Mouse (Mus musculus) heart, embryonic 12.5 days (tissue): ENCODE measurements around the gene Tnik. TPM values are rescaled to one million over a fixed set of nuclear protein-coding genes. Genes with fewer than 3 reads are reported as not detected.

Source experiments
- ATAC-seq: fragments of 200-750 bp; cut with Nextera tagmentation; 2 replicates; pipeline ENCODE4 v1.8.0; 2017; ENCODE audit warnings: moderate TSS enrichment, moderate library complexity; ENCODE audit not compliant: insufficient number of reproducible peaks, low FRiP score
- H3K27ac ChIP-seq: fragments of 300-500 bp; sonication (generic); 2 replicates; pipeline ENCODE4 v1.5.1; 2016; ENCODE audit warnings: mild to moderate bottlenecking, moderate library complexity; ENCODE audit not compliant: poor library complexity, severe bottlenecking
- H3K27me3 ChIP-seq: fragments of 300-500 bp; sonication (generic); replicated peaks from 2 replicates; pipeline ENCODE4 v1.6.1; 2016; ENCODE audit warnings: mild to moderate bottlenecking, moderate library complexity
- H3K36me3 ChIP-seq: fragments of 300-500 bp; sonication (generic); 2 replicates; pipeline ENCODE4 v1.6.1; 2016; ENCODE audit warnings: mild to moderate bottlenecking, moderate library complexity
- H3K4me1 ChIP-seq: fragments of 300-500 bp; sonication (generic); replicated peaks from 2 replicates; pipeline ENCODE4 v1.6.1; 2016; ENCODE audit warnings: mild to moderate bottlenecking
- H3K4me2 ChIP-seq: fragments of 300-500 bp; sonication (generic); 2 replicates; pipeline ENCODE4 v1.6.1; 2016; ENCODE audit warnings: mild to moderate bottlenecking, moderate library complexity
- H3K4me3 ChIP-seq: fragments of 300-500 bp; sonication (generic); 2 replicates; pipeline ENCODE4 v1.5.1; 2016; ENCODE audit warnings: mild to moderate bottlenecking
- H3K9ac ChIP-seq: fragments of 300-500 bp; sonication (generic); 2 replicates; pipeline ENCODE4 v1.6.1; 2016; ENCODE audit warnings: mild to moderate bottlenecking, moderate library complexity
- H3K9me3 ChIP-seq: fragments of 300-500 bp; sonication (generic); replicated peaks from 2 replicates; pipeline ENCODE4 v1.6.1; 2016; ENCODE audit warnings: mild to moderate bottlenecking, moderate library complexity
- WGBS: fragments of 180-500 bp; shearing (Covaris S2); methylation state at CpG from one replicate; pipeline ENCODE4 v1.1.7; 2016; 5-methylcytosine and 5-hydroxymethylcytosine counted together
- polyA plus RNA-seq: library from polyadenylated mRNA; unstranded; fragments of >200 nt; fragmentation: Nextera tagmentation; extraction: Ambion mirVana; gene quantifications from 2 replicates; pipeline ENCODE4 v1.2.1, GENCODE M21; 2016

Gene Tnik
- polyA plus RNA-seq, 1 experiment from 2014 or later = 10.3 TPM

DNA sequence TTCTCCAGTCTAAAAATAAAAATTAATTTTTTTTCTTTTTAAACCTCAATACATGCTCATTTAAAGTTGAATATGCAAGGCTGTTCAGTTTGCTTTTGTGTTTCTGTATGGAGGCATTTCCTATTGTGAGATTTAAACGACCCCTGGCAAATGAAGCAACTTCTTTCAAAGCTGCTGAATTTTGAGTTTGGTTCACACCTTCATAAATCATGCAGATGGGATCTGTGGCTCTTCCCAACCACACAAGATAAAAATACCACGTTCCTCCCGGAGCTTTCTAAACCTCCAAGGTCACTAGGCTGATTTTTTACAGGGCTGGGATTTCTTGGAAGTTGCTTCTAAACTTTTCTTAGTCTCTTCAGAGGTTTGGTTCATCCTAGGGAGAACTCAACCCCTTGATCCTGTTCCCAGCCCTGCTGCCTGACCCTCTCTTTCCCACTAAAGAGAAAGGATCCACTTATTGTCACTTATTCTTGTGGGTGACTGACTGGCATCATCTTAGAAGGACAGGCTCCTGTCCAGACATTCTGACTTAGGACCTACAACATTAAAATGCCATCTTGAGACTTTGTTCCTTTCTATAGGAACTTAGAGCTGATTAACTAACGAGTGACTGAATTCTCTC is 260.6 kb downstream of the Tnik start:
- peak overlapping the region; percentile 79 for H3K27ac ChIP-seq
- H3K36me3 ChIP-seq = no peaks in the 10 kb centered on the region
- no peak for ATAC-seq
- H3K27me3 ChIP-seq = no peaks in the 10 kb centered on the region
- H3K9me3 ChIP-seq = no peaks in the 10 kb centered on the region
- H3K4me2 ChIP-seq = peak overlapping the region; percentile 29; the same call in 1 of the 2 replicates
- H3K4me3 ChIP-seq = no peak overlapping the region
- H3K4me1 ChIP-seq = peaks cover 14% of the 10 kb centered on the region
- no peak overlapping the region for H3K9ac ChIP-seq
- 36% methylated on average over 4 of the region's 4 CpGs for WGBS

DNA sequence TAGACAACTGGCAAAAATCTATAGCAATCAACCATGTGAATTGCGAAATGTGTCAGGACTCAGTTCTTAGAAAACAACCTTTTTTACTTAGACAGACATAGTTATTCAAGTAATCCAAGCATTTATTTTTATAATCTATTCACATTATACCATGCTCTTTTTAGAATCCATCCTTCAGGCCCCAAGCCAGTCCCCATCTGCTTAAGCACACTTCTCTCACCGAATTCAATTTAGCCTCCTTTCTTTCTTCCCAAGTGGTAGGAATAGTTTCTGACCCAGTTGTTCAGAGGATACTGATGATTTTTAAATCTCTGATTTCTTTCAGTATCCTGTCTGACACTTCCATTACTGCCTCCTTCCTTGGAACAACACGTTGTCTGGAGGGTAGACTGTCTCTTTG is 261.5 kb downstream of the Tnik start:
- Histone ChIP-seq H3K9me3 (no peaks in the 10 kb centered on the region), H3K4me3 (no peak overlapping the region), H3K9ac (no peak overlapping the region), H3K36me3 (no peaks in the 10 kb centered on the region), H3K27me3 (no peaks in the 10 kb centered on the region), H3K27ac (no peak overlapping the region), H3K4me2 (no peak overlapping the region), H3K4me1 (peaks cover 14% of the 10 kb centered on the region)
- 79% methylated on average over 3 of the region's 3 CpGs for WGBS
- ATAC-seq = no peak

DNA sequence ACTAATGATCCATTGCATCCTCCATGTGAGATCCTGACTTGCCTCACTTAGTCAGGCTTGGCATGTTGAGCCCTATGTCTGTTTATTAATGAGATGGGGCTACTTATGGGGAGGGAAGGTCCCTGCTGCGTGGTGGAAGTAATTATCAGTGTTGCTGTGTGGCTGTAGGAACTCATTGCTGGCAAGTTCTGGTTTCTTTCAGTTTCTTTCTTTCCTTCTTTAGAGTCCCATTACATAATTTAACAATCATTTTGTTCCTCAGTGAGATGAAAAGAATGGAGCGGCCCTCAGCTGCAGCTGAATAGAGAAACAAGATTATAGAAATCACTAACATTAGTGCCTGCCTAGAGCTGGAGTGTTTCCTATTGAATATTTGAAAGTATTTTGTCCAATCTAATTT is 263.7 kb downstream of the Tnik start:
- no peaks in the 10 kb centered on the region for H3K36me3 ChIP-seq
- no peak overlapping the region for H3K4me2 ChIP-seq
- no peak overlapping the region for H3K27ac ChIP-seq
- no peaks in the 10 kb centered on the region for H3K27me3 ChIP-seq
- peaks cover 14% of the 10 kb centered on the region for H3K4me1 ChIP-seq
- 58% methylated on average over 2 of the region's 2 CpGs for WGBS
- H3K9me3 ChIP-seq = no peaks in the 10 kb centered on the region
- no peak overlapping the region for H3K9ac ChIP-seq
- H3K4me3 ChIP-seq = no peak overlapping the region
- ATAC-seq = no peak

DNA sequence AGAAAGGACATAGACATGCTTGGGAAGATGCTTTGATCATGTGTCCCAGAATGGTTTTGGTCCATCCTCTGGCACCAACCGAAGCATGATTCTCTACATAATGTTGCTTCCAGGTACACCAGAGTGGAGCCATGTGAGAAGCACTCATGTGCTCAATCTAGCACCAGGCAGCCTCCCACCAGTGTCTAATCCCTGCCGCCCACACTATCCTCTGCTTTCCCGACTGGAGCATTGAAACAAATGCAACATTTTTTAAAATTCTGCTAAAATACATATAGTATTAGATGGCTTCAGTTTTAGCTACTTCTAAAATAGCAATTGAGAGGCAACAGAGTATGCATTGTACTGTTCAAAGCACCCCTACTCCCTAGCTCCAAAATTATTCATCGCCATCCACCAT is 264.2 kb downstream of the Tnik start:
- 88% methylated on average over 4 of the region's 4 CpGs for WGBS
- H3K9ac ChIP-seq = no peak overlapping the region
- no peak overlapping the region for H3K4me3 ChIP-seq
- H3K27ac ChIP-seq = no peak overlapping the region
- peaks cover 14% of the 10 kb centered on the region for H3K4me1 ChIP-seq
- H3K27me3 ChIP-seq = no peaks in the 10 kb centered on the region
- no peaks in the 10 kb centered on the region for H3K9me3 ChIP-seq
- ATAC-seq = no peak
- H3K36me3 ChIP-seq = no peaks in the 10 kb centered on the region
- no peak overlapping the region for H3K4me2 ChIP-seq

DNA sequence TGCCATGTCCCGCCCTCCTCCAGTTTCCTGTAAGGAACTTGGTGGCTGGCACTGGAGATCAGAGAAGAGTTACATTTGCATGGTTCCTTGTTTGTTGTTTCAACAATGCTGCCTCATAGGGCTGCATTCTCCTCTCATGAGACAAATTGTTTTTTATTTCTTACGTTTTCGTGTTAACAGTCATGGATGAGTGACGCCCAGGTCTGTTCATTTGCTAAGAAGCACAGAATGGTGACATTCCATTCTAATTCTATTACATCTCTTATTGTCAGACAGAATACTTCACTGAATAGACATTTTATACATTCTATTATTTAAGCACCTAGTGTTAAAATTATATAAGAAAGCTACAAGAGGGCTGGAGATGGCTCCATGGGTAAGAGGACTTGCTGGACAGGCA is 266.5 kb downstream of the Tnik start:
- H3K4me1 ChIP-seq = no peaks in the 10 kb centered on the region
- 83% methylated on average over 4 of the region's 4 CpGs for WGBS
- H3K27ac ChIP-seq = no peak overlapping the region
- H3K9ac ChIP-seq = no peak overlapping the region
- no peak for ATAC-seq
- H3K27me3 ChIP-seq = no peaks in the 10 kb centered on the region
- no peak overlapping the region for H3K4me2 ChIP-seq
- no peak overlapping the region for H3K4me3 ChIP-seq
- no peaks in the 10 kb centered on the region for H3K36me3 ChIP-seq
- H3K9me3 ChIP-seq = no peaks in the 10 kb centered on the region

DNA sequence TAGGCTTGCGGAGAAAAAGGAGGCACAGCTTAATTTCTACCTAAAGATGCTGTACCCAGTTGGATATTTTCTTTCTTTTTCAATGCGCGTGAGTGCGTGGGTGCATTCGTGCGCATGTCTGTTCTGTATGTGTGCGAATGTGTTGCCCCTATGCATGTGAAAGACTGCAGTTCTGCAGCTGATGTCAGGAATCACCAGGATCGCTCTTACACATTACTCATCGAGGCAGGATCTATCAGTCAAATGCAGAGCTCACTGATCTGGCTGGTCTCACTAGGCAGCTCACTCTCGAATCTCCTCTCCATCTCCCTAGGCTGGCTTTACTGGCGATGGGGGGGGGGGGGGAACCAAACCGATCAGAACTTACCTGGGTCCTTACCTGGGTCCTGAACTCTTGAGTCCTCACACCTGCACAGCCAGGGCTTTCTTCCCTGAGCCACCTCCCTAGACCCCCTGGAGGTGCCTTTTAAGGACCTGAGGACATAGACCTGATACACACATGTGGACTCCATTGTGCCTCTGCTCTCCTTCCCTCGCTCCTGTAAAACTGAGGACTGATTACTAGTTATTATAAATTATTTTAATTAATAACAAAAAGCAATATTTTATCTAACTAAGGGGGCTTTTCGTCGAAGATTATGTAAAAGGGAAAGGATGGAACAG is 268.4 kb downstream of the Tnik start:
- no peaks in the 10 kb centered on the region for H3K9me3 ChIP-seq
- no peaks in the 10 kb centered on the region for H3K4me1 ChIP-seq
- no peak overlapping the region for H3K27ac ChIP-seq
- no peak overlapping the region for H3K4me3 ChIP-seq
- WGBS = 69% methylated on average over 15 of the region's 15 CpGs
- H3K4me2 ChIP-seq = peak overlapping the region; percentile 12; the same call in 1 of the 2 replicates
- no peaks in the 10 kb centered on the region for H3K27me3 ChIP-seq
- H3K36me3 ChIP-seq = no peaks in the 10 kb centered on the region
- no peak overlapping the region for H3K9ac ChIP-seq
- no peak for ATAC-seq

DNA sequence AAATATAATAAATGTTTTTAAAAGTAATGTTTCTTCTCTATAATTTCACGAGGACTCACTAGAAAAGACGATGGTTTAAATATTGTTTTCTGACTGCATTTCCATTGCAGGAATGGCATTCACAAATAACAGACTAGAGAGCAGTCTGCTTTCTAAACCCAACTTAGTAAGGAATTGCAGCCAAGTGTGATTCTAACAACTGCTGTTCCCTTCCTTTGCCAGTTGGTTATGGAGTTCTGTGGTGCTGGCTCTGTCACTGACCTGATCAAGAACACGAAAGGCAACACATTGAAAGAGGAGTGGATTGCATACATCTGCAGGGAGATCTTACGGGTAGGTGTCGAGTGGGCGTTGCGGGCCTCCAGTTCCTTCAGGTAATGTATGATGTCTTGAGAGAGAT is 269.7 kb downstream of the Tnik start:
- Histone ChIP-seq H3K9ac (no peak overlapping the region), H3K9me3 (no peaks in the 10 kb centered on the region), H3K27ac (no peak overlapping the region), H3K36me3 (no peaks in the 10 kb centered on the region), H3K27me3 (no peaks in the 10 kb centered on the region), H3K4me1 (no peaks in the 10 kb centered on the region), H3K4me3 (no peak overlapping the region), H3K4me2 (no peak overlapping the region)
- no peak for ATAC-seq
- 85% methylated on average over 7 of the region's 7 CpGs for WGBS

DNA sequence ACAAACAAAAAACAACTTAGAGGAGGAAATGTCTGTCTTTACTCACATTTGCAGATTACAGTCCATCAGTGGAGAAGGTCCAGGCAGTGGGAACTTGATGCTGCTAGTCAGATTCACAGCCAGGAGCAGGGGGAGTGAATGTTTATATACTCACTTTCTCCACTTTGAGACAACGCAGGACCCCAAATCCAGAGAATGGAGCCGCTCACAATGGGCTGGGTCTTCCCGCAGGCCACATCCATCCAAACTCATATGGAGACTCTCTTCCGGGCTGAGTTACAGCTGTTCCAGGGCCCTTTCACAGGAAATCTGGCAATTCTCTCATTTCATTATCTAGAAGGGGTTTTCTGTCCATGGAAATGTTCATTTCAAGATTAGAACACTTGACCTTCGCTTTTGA is 277.1 kb downstream of the Tnik start:
- H3K9ac ChIP-seq = no peak overlapping the region
- H3K27me3 ChIP-seq = no peaks in the 10 kb centered on the region
- 52% methylated on average over 5 of the region's 5 CpGs for WGBS
- 0 out of 2 replicates have a peak, but pooled peaks cover 3% of the 10 kb centered on the region for H3K36me3 ChIP-seq
- H3K4me3 ChIP-seq = no peak overlapping the region
- H3K27ac ChIP-seq = no peak overlapping the region
- no peaks in the 10 kb centered on the region for H3K4me1 ChIP-seq
- ATAC-seq = peak; percentile 79
- no peak overlapping the region for H3K4me2 ChIP-seq
- no peaks in the 10 kb centered on the region for H3K9me3 ChIP-seq

DNA sequence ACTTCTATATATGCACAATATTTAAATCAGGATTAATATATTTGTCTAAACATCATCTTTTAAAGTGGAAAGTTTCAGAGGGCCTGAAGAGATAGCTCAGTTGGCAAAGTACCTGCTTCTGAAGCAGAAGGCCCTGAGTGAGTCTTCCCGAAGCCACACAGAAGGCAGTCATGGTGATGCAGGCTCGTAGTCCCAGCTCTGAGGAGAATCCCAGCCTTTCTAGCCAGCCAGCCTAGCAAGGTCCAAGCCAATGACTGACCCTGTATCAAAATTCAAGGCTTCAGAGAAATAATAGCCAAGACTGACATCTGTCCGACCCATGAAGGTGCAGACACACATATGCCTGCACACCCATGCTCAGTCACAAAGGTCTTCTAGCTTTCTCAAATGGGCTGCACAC is 279.9 kb downstream of the Tnik start:
- Histone ChIP-seq H3K9ac (no peak overlapping the region), H3K9me3 (peaks cover 2% of the 10 kb centered on the region; the same call in 1 of the 2 replicates), H3K27ac (no peak overlapping the region), H3K36me3 (0 out of 2 replicates have a peak, but pooled peaks cover 3% of the 10 kb centered on the region), H3K4me2 (no peak overlapping the region), H3K4me1 (no peaks in the 10 kb centered on the region), H3K27me3 (no peaks in the 10 kb centered on the region), H3K4me3 (no peak overlapping the region)
- WGBS = 84% methylated on average over 3 of the region's 3 CpGs
- no peak for ATAC-seq

DNA sequence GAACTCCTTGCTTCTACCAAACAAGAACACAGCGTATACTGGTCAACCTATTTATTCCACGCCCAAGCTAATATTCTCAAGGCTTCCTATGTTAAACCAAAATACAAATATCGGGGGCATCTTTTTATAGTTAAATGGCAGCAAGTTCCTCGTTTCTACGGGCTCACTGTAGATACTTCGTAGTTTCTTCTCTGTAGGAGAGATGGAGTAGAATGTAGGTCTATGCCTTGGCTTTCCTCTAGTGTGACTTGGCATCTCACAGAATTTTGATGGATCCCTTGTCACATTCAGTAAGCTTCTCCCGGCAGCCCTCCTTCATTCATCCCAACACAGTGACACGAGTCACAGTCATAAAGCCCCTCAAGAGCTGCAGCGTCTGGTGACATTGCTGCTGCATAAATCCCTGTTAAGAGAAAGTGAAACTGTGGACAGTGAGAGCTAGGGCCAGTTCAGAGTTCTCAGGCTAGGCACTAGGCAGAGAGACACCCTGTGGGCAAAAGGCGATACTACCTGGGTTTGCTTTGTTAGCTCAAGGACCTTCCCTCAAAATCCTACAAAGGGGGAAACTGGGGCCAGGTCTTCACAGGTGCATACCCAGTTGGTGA is 280.5 kb downstream of the Tnik start:
- no peak overlapping the region for H3K9ac ChIP-seq

DNA sequence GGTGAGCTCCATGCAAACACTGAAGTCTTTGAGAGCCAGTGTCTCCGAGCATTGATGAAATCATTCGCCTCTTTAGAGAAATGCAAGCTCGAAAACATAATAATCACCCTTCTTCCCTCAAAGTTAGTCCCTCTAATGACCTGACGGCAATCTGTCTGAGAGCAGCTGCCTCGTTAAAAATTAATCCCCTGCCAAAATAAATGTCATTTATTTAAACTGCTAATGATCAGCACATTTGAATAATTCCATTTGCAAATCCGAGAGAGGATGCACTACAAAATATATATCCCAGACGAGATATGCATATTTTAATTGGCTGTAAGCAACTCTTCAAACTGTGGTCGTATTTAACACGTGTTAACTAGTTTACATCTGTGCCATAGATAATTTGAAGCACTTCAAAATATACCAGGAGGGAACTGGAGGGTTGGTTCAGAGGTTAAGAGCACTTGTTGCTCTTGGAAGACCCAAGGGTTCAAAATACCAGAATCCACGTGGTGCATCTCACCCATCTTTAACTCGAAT is 281.4 kb downstream of the Tnik start:
- Histone ChIP-seq H3K27me3 (0 out of 2 replicates have a peak, but pooled peaks cover 4% of the 10 kb centered on the region), H3K27ac (no peak overlapping the region), H3K9me3 (peaks cover 2% of the 10 kb centered on the region; the same call in 1 of the 2 replicates), H3K36me3 (0 out of 2 replicates have a peak, but pooled peaks cover 3% of the 10 kb centered on the region), H3K4me1 (peaks cover 4% of the 10 kb centered on the region; the same call in 1 of the 2 replicates), H3K4me2 (no peak overlapping the region), H3K4me3 (no peak overlapping the region), H3K9ac (no peak overlapping the region)
- 73% methylated on average over 11 of the region's 11 CpGs for WGBS
- no peak for ATAC-seq

More for the DNA sequence above, 280.5 kb downstream of the Tnik start:
- H3K36me3 ChIP-seq = 0 out of 2 replicates have a peak, but pooled peaks cover 3% of the 10 kb centered on the region
- ATAC-seq = no peak
- H3K4me2 ChIP-seq = no peak overlapping the region
- no peaks in the 10 kb centered on the region for H3K4me1 ChIP-seq
- no peak overlapping the region for H3K4me3 ChIP-seq
- H3K27ac ChIP-seq = no peak overlapping the region
- no peaks in the 10 kb centered on the region for H3K27me3 ChIP-seq
- WGBS = 72% methylated on average over 10 of the region's 10 CpGs
- H3K9me3 ChIP-seq = peaks cover 2% of the 10 kb centered on the region; the same call in 1 of the 2 replicates
